Mouse (Mus musculus): ENCODE measurements around the gene Gm27179.
"Not testable (repeated sequence)": the region's sequence is repeated elsewhere in the genome, so short reads cannot be mapped to it uniquely, and the experiment has no call there.

- not testable (repeated sequence) for TF ChIP-seq CTCF (IDR thresholded peaks at IDR 0.05; ENCODE audit: borderline replicate concordance, extremely low read depth, insufficient read depth, insufficient read length); POLR2A (IDR thresholded peaks at IDR 0.05; ENCODE audit: borderline replicate concordance, extremely low read depth, insufficient read depth, insufficient read length, poor library complexity, severe bottlenecking)
These were observed 42.1 kb downstream of the Gm27179 start for GRCm38 (mm10) chr14:69470122-69470708.

All from brain, embryonic 14.5 days (tissue).